Mouse (Mus musculus) liver, adult (tissue): ENCODE data around the gene Phf14.

Source experiments
- GATA4 ChIP-seq: IDR thresholded peaks from 2 replicates; pipeline ENCODE4 v1.6.1; 2014; ENCODE audit warnings: mild to moderate bottlenecking, low read length; ENCODE audit not compliant: insufficient replicate concordance

Gene Phf14

DNA sequence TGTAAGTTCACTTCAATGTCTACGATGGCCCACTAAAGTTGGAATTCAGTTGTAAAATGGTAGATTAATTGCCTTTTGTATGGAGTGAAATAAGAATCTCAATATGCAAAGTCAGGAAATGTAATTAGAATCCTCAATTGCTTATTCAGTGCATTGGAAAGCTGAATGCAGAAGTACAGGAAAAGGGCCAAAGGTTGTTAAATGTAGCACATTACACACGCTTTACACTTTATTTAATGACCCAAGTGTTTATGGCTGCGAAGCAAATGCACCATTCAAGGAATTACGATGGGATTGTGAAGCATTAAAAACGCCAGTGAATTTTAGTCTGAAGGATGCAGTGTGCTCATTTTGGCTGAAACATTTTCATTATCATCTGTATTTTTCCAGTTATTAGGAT lies 167.0 kb downstream of the Phf14 start:
- no peak for TF ChIP-seq GATA4

- TF ChIP-seq GATA4: no peak
Measured at GRCm38 (mm10) chr6:12077338-12077737, 169.7 kb downstream of the Phf14 start.

- no peak for TF ChIP-seq GATA4
Measured at GRCm38 (mm10) chr6:12077880-12078618, 170.4 kb downstream of the Phf14 start.

DNA sequence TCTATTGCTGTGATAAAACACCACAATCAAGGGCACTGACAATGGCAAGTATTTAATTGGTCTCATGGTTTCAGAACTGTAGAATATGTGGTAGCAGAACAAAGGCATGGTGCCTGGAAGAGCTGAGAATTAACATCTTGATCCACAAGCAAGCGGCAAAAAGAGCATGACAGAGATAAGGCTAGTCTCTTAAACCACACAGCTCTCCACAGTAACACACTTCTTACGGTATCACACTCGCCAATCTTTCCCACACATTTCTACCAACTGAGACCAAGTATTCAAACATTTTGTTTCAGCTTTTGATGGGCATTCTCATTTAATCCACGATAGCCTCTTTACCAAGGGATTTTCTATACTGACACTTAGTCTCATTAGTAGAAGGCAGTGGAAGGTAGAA lies 171.7 kb downstream of the Phf14 start:
- no peak for TF ChIP-seq GATA4

DNA sequence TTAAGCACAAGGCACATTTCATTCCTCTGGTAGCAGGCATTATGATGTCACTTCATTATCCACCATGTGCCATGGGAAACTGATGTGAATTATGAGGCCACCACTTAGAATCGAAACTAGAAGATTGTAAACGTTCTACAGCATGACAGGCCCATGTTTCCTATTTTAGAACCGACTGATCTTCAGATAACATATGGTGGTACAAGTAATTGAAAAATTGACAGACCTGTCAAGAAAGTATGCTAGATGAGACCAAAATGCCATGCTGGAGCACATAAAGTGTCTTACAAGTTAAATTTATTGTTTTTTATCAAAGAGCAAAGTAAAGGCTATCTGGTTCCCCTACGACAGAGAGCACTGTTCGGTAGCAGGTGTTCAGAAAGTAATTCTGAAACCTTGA lies 172.8 kb downstream of the Phf14 start:
- TF ChIP-seq GATA4: no peak

GRCm38 (mm10) chr6:12081722-12082121 lies 174.1 kb downstream of the Phf14 start:
- no peak for TF ChIP-seq GATA4

DNA sequence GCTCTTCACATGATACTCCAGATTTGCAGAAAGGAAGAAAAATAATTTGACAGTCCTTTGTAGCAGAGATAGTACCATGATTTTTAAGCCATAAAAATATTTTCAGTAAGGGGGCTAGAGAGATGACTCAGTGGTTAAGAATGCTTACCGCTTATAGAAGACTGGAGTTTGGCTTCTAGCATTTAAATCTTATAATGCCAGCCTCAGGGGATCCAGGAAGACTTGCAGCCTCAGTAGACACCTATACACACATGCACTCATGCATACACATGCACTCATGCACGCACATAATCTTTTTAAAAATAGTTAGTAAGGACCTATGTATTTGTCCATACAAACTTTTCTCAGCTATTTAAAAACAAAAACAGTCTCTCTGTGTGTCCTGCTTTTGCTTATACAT lies 174.5 kb downstream of the Phf14 start:
- no peak for TF ChIP-seq GATA4

DNA sequence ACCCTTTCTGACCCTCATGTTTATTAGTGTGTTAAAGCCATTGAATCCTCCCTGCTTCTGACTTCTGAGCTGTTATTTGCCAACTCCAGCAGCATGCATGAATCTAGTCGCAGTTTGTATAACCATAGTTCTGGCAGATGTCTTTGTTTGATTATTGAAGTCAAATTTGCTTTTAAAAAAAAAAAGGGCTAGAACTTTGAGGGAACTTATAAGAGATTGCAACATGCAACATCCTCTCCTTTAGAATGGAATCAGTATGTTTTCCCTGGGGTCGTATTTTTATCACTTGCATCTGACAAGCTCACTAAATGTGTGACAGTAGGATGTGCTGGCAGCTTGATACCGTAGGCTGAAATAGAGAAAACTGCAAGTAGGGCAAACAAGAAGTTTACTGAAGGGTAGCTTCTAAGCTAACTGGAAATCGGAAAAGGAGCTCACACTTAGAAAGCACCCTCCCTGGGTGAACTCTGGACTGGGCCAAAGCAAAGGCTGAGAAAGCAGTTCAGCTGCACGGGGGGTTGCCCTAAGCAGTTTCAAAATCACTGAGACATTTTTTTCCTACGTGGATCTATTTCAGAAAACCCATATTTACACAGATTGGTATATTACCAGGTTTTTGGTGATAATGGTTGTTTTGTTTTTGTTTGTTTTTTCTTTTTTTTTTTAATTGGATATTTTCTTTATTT lies 175.1 kb downstream of the Phf14 start:
- no peak for TF ChIP-seq GATA4

GRCm38 (mm10) chr6:12084721-12085120 lies 177.1 kb downstream of the Phf14 start:
- no peak for TF ChIP-seq GATA4

DNA sequence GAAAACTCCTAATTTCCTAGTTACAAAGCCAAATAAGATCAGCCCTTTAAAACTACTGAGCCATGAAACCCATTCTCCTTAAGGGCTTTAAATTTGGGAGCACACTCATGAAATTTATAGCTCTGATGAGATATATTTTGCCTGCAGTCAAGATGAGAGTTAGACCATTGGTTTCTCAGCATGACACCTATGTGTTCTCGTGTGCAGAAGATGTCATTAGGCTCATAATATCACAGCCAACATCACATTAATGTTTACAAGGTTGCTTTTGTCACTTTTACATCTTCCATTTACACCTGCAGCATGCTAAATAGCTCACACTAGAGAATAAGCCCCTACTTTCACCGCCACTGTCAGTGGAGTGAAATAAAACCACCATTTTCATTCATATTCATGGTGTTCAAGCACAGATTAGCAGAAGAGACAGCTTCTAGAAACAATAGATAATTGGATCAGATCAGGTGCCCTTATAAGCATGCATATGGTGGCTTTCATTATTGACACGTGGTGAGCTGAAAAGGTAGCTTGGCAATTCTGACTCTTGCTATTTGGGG lies 181.9 kb downstream of the Phf14 start:
- TF ChIP-seq GATA4: no peak

- no peak for TF ChIP-seq GATA4
Measured at GRCm38 (mm10) chr6:12095716-12096115, 188.1 kb downstream of the Phf14 start.

GRCm38 (mm10) chr6:12097125-12097524 lies 189.5 kb downstream of the Phf14 start:
- no peak for TF ChIP-seq GATA4

GRCm38 (mm10) chr6:12105144-12105543 lies 197.5 kb downstream of the Phf14 start:
- no peak for TF ChIP-seq GATA4

- no peak for TF ChIP-seq GATA4
Measured at GRCm38 (mm10) chr6:12107326-12107725, 199.7 kb downstream of the Phf14 start.

DNA sequence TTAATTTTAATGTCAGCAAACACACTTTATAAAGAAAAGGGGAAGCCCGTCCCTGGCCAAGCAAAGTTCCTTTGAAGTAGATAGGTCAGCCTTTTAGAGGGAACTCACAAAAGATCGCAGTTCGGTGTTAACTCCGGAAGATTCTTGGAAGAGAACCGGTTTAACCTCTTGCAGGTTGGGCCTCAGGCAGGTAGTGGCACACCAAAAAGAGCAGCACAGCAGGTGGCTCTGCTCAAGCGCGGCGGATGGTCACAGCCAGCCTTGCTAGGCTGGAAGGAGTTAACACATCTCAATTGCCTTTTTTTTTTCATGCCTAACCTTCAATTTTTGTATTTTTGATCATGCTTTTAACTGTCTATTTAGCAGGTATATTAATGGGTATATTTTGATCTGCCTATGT lies 200.2 kb downstream of the Phf14 start:
- TF ChIP-seq GATA4: no peak
